Mouse (Mus musculus) forebrain, embryonic 11.5 days (tissue): ENCODE results near the gene Shank3. TPM values are rescaled to one million over a fixed set of nuclear protein-coding genes. Genes with fewer than 3 reads are reported as not detected.
A peak's percentile ranks its signal among the peaks of the same experiment; 100 is the strongest.

Source experiments
- ATAC-seq: fragments of 200-750 bp; cut with Nextera tagmentation; replicated peaks from 2 replicates; pipeline ENCODE4 v1.8.0; 2017; ENCODE audit warnings: moderate TSS enrichment; ENCODE audit not compliant: low FRiP score
- DNase-seq: peaks from one replicate; pipeline ENCODE4 v3.0.0-alpha.2; 2017; ENCODE audit warnings: low spot score
- H3K27ac ChIP-seq: fragments of 300-500 bp; sonication (generic); 2 replicates; pipeline ENCODE4 v1.5.1; 2014; ENCODE audit warnings: low read depth, low read length
- H3K27me3 ChIP-seq: fragments of 300-500 bp; sonication (generic); 2 replicates; pipeline ENCODE4 v1.6.1; 2014; ENCODE audit warnings: mild to moderate bottlenecking, low read length, mixed read lengths; ENCODE audit not compliant: control insufficient read depth, insufficient read depth
- H3K36me3 ChIP-seq: fragments of 300-500 bp; sonication (generic); 2 replicates; pipeline ENCODE4 v1.6.1; 2014; ENCODE audit warnings: mild to moderate bottlenecking, low read length, moderate library complexity, mixed read lengths; ENCODE audit not compliant: control insufficient read depth, insufficient read depth
- H3K4me1 ChIP-seq: fragments of 300-500 bp; sonication (generic); replicated peaks from 2 replicates; pipeline ENCODE4 v1.6.1; 2014; ENCODE audit warnings: low read length, mixed read lengths; ENCODE audit not compliant: control insufficient read depth, insufficient read depth
- H3K4me2 ChIP-seq: fragments of 300-500 bp; sonication (generic); 2 replicates; pipeline ENCODE4 v1.6.1; 2014; ENCODE audit warnings: low read depth, mild to moderate bottlenecking, low read length, moderate library complexity, mixed read lengths; ENCODE audit not compliant: severe bottlenecking
- H3K4me3 ChIP-seq: fragments of 300-500 bp; sonication (generic); 2 replicates; pipeline ENCODE4 v1.5.1; 2014; ENCODE audit warnings: low read depth, low read length
- H3K9ac ChIP-seq: fragments of 300-500 bp; sonication (generic); 2 replicates; pipeline ENCODE4 v1.6.1; 2014; ENCODE audit warnings: low read length
- H3K9me3 ChIP-seq: fragments of 300-500 bp; sonication (generic); 2 replicates; pipeline ENCODE4 v1.6.1; 2016; ENCODE audit warnings: low read length, mixed read lengths; ENCODE audit not compliant: control insufficient read depth
- WGBS: fragments of 180-500 bp; shearing (Covaris S2); extraction: QIAGEN DNeasy Blood & Tissue Kit; methylation state at CpG from one replicate; pipeline ENCODE4 v1.1.7; 2014; 5-methylcytosine and 5-hydroxymethylcytosine counted together
- polyA plus RNA-seq: library from polyadenylated mRNA; unstranded; fragments of >200 nt; fragmentation: Nextera tagmentation; extraction: Ambion mirVana; gene quantifications from 2 replicates; pipeline ENCODE4 v1.2.1, GENCODE M21; 2014

The Shank3 gene
- polyA plus RNA-seq, 1 experiment from 2014 or later = 4.9 TPM

GRCm38 (mm10) chr15:89530336-89530735 is 30.9 kb downstream of the Shank3 start:
- no peak overlapping the region for H3K4me2 ChIP-seq
- no peak overlapping the region for H3K27ac ChIP-seq
- H3K9ac ChIP-seq = no peak overlapping the region
- H3K4me3 ChIP-seq = no peak overlapping the region
- DNase-seq (peak; percentile 84), ATAC-seq (no peak)
- H3K9me3 ChIP-seq = no peaks in the 10 kb centered on the region
- H3K27me3 ChIP-seq = no peaks in the 10 kb centered on the region
- WGBS = 3% methylated on average over 4 of the region's 4 CpGs
- peaks cover 10% of the 10 kb centered on the region; the same call in 1 of the 2 replicates for H3K4me1 ChIP-seq
- no peaks in the 10 kb centered on the region for H3K36me3 ChIP-seq

DNA sequence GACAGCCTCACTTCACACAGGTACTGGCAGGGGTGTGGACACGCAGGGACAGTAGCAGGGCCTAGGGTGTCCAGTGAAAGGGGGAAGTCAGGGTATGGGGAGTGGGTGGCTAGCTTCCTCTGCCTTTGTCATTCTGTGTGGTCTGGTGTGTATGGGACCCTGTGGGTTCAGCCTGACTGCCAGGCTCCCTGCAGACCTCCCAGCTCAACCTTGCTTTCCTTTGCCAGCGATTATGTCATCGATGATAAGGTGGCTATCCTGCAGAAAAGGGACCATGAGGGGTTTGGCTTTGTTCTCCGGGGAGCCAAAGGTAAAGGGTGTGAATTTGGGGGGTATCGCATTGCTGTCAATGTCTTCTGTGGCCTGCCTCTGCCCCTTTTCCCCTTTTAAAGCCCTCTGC is 32.0 kb downstream of the Shank3 start:
- Histone ChIP-seq H3K27ac (no peak overlapping the region), H3K36me3 (no peaks in the 10 kb centered on the region), H3K9me3 (no peaks in the 10 kb centered on the region), H3K4me3 (no peak overlapping the region), H3K27me3 (no peaks in the 10 kb centered on the region), H3K9ac (no peak overlapping the region), H3K4me2 (no peak overlapping the region), H3K4me1 (peaks cover 10% of the 10 kb centered on the region; the same call in 1 of the 2 replicates)
- ATAC-seq = no peak
- WGBS = 91% methylated on average over 5 of the region's 5 CpGs
- no peak for DNase-seq

DNA sequence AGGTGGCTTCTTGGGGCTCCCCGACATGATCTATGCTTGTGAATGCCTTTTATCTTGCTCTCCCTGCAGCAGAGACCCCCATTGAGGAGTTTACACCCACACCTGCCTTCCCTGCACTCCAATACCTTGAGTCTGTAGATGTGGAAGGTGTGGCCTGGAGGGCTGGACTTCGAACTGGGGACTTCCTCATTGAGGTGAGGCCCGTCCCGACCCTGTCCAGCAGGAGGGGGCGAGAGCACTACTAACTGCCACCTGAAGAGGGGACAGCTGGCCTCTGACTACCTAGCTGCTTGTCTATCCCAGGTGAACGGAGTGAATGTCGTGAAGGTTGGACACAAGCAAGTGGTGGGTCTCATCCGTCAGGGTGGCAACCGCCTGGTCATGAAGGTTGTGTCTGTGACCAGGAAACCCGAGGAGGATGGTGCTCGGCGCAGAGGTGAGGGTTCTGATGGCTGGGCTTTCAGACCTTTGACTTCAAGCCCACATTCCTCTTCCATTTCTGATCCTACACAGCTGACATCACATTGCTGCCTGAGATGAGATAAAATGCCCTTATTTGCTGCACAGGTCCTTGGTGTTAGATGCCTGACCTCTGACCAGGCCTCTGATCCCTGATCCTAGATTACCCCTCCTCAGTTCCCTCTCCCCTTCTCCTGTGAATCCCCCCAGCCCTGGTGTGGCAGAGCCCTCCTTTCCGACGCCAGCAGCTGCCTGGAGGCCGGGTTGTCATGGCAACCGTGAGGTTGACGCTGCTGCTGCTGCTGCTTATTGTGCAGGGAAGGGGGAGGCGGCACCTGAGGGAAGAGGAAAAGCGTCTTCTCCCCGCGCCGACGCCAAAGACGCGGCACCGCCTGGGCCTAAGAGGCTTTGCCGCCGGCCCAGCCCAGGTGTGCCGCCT is 32.9 kb downstream of the Shank3 start:
- peak; percentile 92 for ATAC-seq
- peak overlapping the region; percentile 58 for H3K9ac ChIP-seq
- WGBS = 19% methylated on average over 28 of the region's 29 CpGs

DNA sequence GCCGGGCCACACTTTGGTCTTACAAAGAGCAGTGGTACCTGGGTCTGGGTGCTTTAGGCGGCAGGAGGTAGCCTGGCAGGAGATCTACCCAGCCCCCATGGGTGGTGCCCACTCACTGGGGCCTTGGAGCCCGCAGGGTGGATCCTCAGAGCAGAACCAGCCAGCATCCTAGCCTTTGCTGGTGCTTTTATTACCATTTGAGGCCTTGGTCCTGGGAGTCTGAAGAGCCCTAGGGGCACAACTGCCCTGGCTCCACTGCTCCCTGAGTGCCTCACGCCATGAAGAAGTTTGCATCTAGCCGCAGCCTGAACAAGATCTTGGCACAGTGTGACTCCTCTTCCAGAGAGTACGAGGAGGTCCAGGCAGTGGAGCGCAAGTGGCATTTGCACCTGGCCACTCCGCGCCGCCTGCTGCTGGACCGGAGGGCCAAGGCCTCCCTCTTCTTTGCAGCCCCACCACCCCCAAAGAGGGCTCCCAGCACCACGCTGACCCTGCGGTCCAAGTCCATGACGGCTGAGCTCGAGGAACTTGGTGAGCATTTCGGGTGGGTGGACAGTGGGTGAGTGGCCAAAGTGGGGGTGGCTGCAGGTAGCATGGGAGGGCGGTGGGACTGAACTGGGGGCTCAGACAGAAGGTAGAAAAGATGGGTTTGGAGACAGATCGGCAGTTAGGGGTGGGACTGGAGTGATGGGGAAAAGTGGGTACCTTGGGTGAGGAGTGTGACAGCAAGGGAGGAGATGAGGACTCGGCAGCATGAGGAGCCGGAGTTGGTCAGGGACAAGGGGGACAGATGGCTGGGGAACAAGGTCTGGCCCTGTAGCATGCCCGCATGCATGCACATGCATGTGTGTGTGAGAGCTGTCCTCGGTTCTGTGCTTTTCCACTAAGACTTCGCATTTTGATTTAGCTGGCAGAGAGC is 33.8 kb downstream of the Shank3 start:
- H3K4me2 ChIP-seq = peak overlapping the region; percentile 73
- peak overlapping the region; percentile 58 for H3K9ac ChIP-seq
- H3K9me3 ChIP-seq = no peaks in the 10 kb centered on the region
- H3K27ac ChIP-seq = no peak overlapping the region
- ATAC-seq (peak; percentile 21; the same call in 1 of the 2 replicates), DNase-seq (no peak)
- 61% methylated on average over 23 of the region's 23 CpGs for WGBS
- peaks cover 10% of the 10 kb centered on the region; the same call in 1 of the 2 replicates for H3K4me1 ChIP-seq
- peak overlapping the region; percentile 36 for H3K4me3 ChIP-seq
- no peaks in the 10 kb centered on the region for H3K36me3 ChIP-seq
- no peaks in the 10 kb centered on the region for H3K27me3 ChIP-seq

More for the DNA sequence above, 32.9 kb downstream of the Shank3 start:
- Histone ChIP-seq H3K36me3 (no peaks in the 10 kb centered on the region), H3K27me3 (no peaks in the 10 kb centered on the region), H3K4me1 (peaks cover 10% of the 10 kb centered on the region; the same call in 1 of the 2 replicates), H3K9me3 (no peaks in the 10 kb centered on the region), H3K27ac (no peak overlapping the region), H3K4me3 (peak overlapping the region; percentile 36), H3K4me2 (peak overlapping the region; percentile 73)
- peak; percentile 89 for DNase-seq

- Histone ChIP-seq H3K27ac (no peak overlapping the region), H3K27me3 (no peaks in the 10 kb centered on the region), H3K4me3 (no peak overlapping the region), H3K4me1 (peaks cover 10% of the 10 kb centered on the region; the same call in 1 of the 2 replicates), H3K36me3 (no peaks in the 10 kb centered on the region), H3K4me2 (peak overlapping the region; percentile 73; the same call in 1 of the 2 replicates), H3K9me3 (no peaks in the 10 kb centered on the region), H3K9ac (no peak overlapping the region)
- WGBS = 87% methylated on average over 10 of the region's 10 CpGs
- ATAC-seq (no peak), DNase-seq (no peak)
Observed at GRCm38 (mm10) chr15:89533843-89534207, 34.4 kb downstream of the Shank3 start.

DNA sequence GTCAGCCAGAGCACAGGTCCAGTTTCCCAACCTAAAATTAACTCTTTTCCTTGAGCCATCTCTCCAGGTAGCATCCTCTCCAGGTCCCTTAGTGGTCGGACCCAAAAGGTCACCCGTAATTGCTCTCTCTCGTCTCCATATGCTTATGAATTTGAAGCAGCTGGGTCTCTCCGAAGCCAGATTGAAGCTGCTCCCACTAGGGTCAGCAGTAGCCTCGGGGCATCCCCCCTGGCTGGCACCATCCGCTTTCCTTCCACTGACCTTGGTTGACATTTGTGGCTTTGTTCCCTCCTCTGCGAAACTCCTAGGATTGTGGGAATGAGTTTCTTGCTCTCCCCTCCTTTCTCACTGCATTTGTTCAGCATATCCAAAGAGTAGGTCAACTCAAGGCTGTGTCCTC is 44.7 kb downstream of the Shank3 start:
- WGBS = 88% methylated on average over 7 of the region's 7 CpGs
- no peaks in the 10 kb centered on the region for H3K36me3 ChIP-seq
- 0 out of 2 replicates have a peak, but pooled peaks cover 4% of the 10 kb centered on the region for H3K4me1 ChIP-seq
- H3K27ac ChIP-seq = no peak overlapping the region
- ATAC-seq (no peak), DNase-seq (no peak)
- no peak overlapping the region for H3K4me3 ChIP-seq
- no peak overlapping the region for H3K9ac ChIP-seq
- H3K9me3 ChIP-seq = no peaks in the 10 kb centered on the region
- peaks cover 11% of the 10 kb centered on the region; the same call in 1 of the 2 replicates for H3K27me3 ChIP-seq
- H3K4me2 ChIP-seq = no peak overlapping the region

DNA sequence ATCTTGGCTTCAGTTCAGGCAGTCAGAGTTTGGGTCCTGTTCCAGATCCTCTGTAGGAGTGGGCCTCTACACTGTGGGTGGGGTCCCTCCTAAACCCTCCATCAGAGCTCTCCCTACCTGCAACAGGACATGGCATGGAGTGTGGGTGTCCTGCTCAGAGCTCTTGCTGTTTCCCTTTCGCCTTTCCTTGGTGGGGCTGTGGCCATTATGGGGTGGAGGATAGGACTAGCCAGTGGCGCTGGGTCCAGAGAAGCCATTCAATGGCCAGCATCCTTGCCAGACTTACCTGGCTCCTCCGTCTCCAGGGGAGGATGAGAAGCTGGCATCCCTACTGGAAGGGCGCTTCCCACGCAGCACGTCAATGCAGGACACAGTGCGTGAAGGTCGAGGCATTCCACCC is 47.9 kb downstream of the Shank3 start:
- Histone ChIP-seq H3K4me1 (0 out of 2 replicates have a peak, but pooled peaks cover 4% of the 10 kb centered on the region), H3K27ac (no peak overlapping the region), H3K27me3 (peaks cover 11% of the 10 kb centered on the region; the same call in 1 of the 2 replicates), H3K4me3 (peak overlapping the region; percentile 18), H3K9ac (no peak overlapping the region; the same call in 1 of the 2 replicates), H3K36me3 (no peaks in the 10 kb centered on the region), H3K9me3 (no peaks in the 10 kb centered on the region), H3K4me2 (peak overlapping the region; percentile 45; the same call in 1 of the 2 replicates)
- ATAC-seq = no peak
- DNase-seq = no peak
- WGBS = 50% methylated on average over 8 of the region's 8 CpGs
